Mouse (Mus musculus) pancreas, adult 10 weeks (tissue): Measurements from ENCODE around the gene Bbs1. TPM values are rescaled to one million over a fixed set of nuclear protein-coding genes. Genes with fewer than 3 reads are reported as not detected.

Source experiments
- polyA plus RNA-seq: library from polyadenylated mRNA; stranded (reverse); fragments of 350-450 nt; fragmentation: Illumina TruSeq; extraction: RNeasy Lipid Tissue Mini Kit (QIAGEN cat#74804); gene quantifications from one replicate; pipeline ENCODE4 v1.2.3, GENCODE M21; 2015; ENCODE audit warnings: low read depth, low replicate concordance; ENCODE audit not compliant: insufficient read depth

The Bbs1 gene
- 1.2 TPM for polyA plus RNA-seq

GRCm38 (mm10) chr19:4905979-4906794 lies at the start of gene Bbs1:
Gene Bbs1, minus strand, starts transcription at chr19:4906628.

GRCm38 (mm10) chr19:4942551-4943252 lies 36.3 kb upstream of the Bbs1 start, which contains the start of gene Peli3:
Gene Peli3, minus strand, starts transcription at chr19:4943127.

DNA sequence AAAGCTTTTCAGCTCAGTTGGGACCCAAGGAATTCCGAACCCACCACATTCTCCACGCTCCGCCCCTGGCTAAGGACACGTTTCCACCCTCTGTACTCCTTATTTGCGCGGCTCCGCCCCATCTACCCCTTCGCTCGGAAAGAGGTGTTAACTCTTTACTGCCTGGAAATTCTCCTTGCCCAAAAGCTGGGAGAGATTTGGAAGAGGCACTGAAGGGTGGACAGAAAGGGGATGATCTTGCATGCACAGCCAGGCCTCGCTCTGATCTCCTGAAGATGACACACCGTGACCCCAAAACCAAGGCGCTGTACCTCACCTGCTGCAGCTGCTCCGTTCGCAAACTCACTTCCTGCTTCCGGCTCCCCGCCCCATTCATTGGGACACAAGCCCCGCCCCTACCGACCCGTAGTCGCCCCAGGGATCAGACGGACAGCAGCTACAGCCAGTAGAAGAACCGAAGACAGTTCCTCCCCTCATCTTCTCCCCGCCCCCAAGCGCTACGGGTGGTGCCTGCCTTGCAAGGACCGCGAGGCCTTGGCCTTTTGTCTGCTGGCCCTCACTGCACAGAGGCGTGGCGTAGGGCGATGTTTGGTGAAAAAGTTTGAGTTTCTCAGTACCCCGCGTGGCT lies 21.6 kb upstream of the Bbs1 start, which contains the start of gene Dpp3:
Gene Dpp3, minus strand, starts transcription at position 384 of the 628 bp plus-strand sequence.

GRCm38 (mm10) chr19:4878405-4879323 lies 27.8 kb downstream of the Bbs1 start, which contains the start of gene Zdhhc24:
Gene Zdhhc24, plus strand, starts transcription at chr19:4878668.

GRCm38 (mm10) chr19:4877785-4878184 lies 28.6 kb downstream of the Bbs1 start, which contains the start of gene Actn3:
Gene Actn3, minus strand, starts transcription at chr19:4877909.

GRCm38 (mm10) chr19:4854552-4855469 lies 51.6 kb downstream of the Bbs1 start, which contains the start of gene Ctsf:
Gene Ctsf, plus strand, starts transcription at chr19:4855130.

GRCm38 (mm10) chr19:4839149-4839548 lies 67.3 kb downstream of the Bbs1 start, which contains the start of the genes Ccs and Ccdc87:
Gene Ccs, minus strand, starts transcription at chr19:4839332.
Gene Ccdc87, plus strand, starts transcription at chr19:4839366.

Other genes with a start within 250 kb of the Bbs1 start
- gene Gm960, start 208.0 kb downstream of the Bbs1 start, polyA plus RNA-seq, result not detected
- gene Sptbn2, start 195.5 kb downstream of the Bbs1 start, polyA plus RNA-seq, result 1.9 TPM
- 4.6 TPM for gene Rbm4b, start 150.1 kb downstream of the Bbs1 start, polyA plus RNA-seq
- 7.2 TPM for gene Rbm4, start 112.7 kb downstream of the Bbs1 start, polyA plus RNA-seq
- gene Gm21992, start 95.0 kb downstream of the Bbs1 start, polyA plus RNA-seq, result 13.6 TPM
- 5.8 TPM for gene Rbm14, start 95.0 kb downstream of the Bbs1 start, polyA plus RNA-seq
- 30.0 TPM for gene Ccs, start 67.3 kb downstream of the Bbs1 start, polyA plus RNA-seq
- gene Ccdc87, start 67.3 kb downstream of the Bbs1 start, polyA plus RNA-seq, result not detected
- 21.8 TPM for gene Ctsf, start 51.5 kb downstream of the Bbs1 start, polyA plus RNA-seq
- gene Actn3, start 28.7 kb downstream of the Bbs1 start, polyA plus RNA-seq, result not detected
- gene Zdhhc24, start 28.0 kb downstream of the Bbs1 start, polyA plus RNA-seq, result 1.8 TPM
- 16.6 TPM for gene Dpp3, start 21.7 kb upstream of the Bbs1 start, polyA plus RNA-seq
- 0.83 TPM for gene Peli3, start 36.5 kb upstream of the Bbs1 start, polyA plus RNA-seq
- 13.0 TPM for gene Mrpl11, start 55.5 kb upstream of the Bbs1 start, polyA plus RNA-seq
- gene Npas4, start 83.7 kb upstream of the Bbs1 start, polyA plus RNA-seq, result 0.54 TPM
- 1.0 TPM for gene Slc29a2, start 117.2 kb upstream of the Bbs1 start, polyA plus RNA-seq
- gene B4gat1, start 132.2 kb upstream of the Bbs1 start, polyA plus RNA-seq, result 0.83 TPM
- 3.4 TPM for gene AC124502.3, start 132.3 kb upstream of the Bbs1 start, polyA plus RNA-seq
- 5.6 TPM for gene Brms1, start 134.7 kb upstream of the Bbs1 start, polyA plus RNA-seq
- 2.4 TPM for gene Rin1, start 143.9 kb upstream of the Bbs1 start, polyA plus RNA-seq
- 15.5 TPM for gene Cd248, start 161.4 kb upstream of the Bbs1 start, polyA plus RNA-seq
- 3.4 TPM for gene Tmem151a, start 178.9 kb upstream of the Bbs1 start, polyA plus RNA-seq
- 17.2 TPM for gene Yif1a, start 181.9 kb upstream of the Bbs1 start, polyA plus RNA-seq
- gene Cnih2, start 191.9 kb upstream of the Bbs1 start, polyA plus RNA-seq, result 0.92 TPM
- gene Rab1b, start 200.4 kb upstream of the Bbs1 start, polyA plus RNA-seq, result 28.5 TPM
- gene Klc2, start 211.9 kb upstream of the Bbs1 start, polyA plus RNA-seq, result 5.4 TPM